Mouse (Mus musculus) T-helper 1 cell (primary cell): ENCODE data around the gene Ndufb3.
"Not testable (repeated sequence)": the region's sequence is repeated elsewhere in the genome, so short reads cannot be mapped to it uniquely, and the experiment has no call there.

ENCODE experiments used
- in situ Hi-C: fragments of 300-600 bp; cut with MboI, MseI; formaldehyde crosslinking; loops from one replicate; pipeline ENCODE4 v1.15.1; 2025; ENCODE audit warnings: high pct_unique_total_duplicates

Ndufb3 gene

DNA sequence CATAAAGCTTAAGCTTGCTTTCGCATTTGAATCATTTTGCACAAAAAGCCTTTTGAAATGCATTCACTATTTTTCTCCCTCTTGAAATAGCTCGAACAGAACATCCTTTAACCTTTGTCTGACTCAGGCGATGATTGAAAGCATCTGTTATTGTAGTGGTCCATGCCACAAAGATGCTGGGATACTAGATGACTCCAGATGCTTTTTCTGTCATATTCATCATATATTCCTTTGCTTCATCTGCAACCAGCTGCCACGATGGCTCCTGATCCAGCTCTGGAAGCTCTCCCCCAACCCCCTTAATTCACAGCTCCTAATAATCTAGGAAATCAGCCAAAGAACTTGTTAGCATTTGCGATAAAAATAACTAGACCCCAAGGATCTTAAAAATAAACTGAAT, 30.9 kb downstream of the Ndufb3 start:
- in situ Hi-C loops: no loop called here

DNA sequence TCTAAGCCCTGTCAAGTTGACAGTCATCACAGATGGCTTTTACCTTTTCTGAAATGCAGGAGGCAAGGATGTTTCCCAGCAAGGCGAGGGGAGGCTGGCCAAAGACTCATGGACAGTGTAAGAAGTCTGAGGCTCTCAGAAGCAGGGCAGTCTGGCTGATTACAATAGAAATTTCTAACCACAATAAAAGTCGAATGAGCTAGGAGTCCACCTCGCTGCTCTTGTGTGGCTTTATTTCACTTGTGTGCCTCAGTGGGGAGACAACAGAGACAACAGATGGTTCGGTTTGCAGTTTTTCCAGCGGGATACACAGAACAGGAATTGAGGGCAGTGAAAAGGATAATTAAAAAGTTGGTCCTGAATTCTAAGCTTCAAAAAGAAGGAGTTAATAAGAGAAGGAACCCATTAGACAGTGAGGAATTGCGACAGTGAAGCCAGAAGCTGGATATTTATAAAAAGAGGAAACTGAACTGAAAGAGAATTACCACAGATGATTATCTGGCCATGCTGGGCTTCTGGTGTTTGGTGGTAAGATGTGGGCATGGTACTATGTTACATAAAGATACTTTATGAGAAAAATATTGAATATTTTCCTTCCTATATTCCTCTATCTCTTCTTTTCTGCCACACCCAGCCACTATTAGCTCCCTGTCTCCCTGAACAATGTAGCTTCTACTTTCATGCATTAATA, 31.9 kb downstream of the Ndufb3 start:
- in situ Hi-C loops: no loop called here

DNA sequence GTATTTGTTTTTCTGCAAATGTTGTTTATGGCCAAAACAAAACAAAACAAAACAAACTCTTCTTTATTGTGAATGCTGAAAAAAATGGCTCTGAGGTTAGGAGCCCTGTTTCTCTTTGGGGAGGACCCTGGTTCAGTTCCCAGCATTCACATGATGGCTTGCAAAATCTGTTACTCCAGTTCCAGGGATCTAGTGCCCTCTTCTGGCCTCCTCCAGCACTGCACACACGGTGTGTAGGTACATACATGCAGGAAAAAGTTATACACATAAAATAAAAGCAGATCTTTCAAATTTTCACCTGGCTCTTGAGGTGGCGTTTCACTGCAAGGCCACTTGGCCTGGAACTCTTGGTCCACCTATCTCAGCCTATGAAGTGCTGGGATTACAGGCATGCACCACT, 32.6 kb downstream of the Ndufb3 start:
- in situ Hi-C loops: no loop called here

DNA sequence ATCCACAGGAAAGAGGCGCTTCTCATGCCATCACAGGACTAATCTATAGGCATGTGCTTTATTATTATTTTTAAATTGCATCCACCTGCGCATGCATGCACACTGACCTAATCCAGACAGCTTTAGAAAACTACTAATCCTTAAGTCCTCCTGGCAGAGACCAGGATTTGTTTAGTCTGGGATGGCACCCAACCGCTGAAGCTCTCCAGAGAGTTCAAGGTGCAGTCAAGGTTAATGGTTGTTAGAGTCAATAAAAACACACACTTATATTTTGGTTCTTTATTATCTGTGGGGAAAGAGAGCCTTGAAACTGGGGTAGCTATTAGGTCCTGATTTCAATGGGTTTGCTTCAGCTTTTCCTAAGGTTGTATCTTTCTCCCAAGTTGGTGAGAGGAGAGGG, 35.1 kb downstream of the Ndufb3 start:
- in situ Hi-C loops: loop anchor here (5.0 kb wide), 1 partner anchor 51 kb away; no protein-coding TSS in a partner anchor

DNA sequence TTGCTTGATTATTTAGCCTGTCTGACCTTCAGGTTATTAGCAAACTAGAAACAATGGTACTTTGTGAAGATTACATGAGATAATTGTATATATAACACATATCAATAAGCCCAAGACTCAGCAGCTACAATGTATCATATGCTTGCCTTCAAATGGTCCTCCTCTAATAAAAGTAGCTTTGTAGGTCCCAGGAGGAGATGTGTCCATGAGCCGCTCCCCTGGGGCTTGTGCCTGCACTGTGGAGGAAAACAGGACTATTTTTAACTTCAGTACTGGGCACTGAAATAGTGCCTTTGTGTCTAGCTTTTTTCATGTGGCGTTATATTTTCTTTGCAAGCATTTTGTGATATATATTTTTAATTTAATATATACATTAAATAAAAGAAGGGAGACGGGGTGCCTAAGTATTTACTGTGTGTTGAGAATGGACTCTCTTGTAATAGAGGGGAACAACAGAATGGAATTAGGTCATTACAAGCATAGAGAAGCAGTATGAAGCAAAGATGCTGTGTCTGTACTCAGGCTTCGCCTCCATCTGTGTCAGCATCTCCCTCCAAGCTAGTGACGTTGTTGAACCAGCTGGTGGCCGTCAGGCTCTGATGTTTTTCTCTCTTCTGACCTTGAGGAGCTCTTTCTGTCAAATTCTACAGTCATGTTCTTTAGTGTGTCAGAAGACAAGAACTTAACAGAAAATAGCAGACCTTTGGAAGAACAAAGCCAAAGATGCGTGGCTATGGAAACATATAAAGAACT, 36.0 kb downstream of the Ndufb3 start:
- in situ Hi-C loops: loop anchor here (5.0 kb wide), 1 partner anchor 50 kb away; no protein-coding TSS in a partner anchor

DNA sequence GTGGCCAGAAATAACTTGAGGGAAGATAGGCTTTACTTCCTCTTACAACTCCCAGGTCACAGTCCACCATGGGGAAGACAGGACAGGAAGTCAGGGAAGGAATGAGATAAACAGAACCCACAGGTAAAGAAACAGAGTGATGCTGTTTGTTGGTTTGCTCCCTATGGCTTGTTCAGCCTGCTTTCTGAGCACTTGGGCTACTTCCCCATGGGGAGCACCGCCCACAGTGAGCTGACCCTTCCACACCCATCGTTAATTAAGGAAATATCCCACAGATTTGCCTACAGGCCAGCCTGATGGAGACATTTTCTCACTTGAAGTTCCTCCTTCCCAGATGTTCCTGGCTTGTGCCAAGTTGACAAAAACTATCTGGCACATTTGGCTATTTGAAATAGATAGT, 42.7 kb downstream of the Ndufb3 start:
- in situ Hi-C loops: not testable (repeated sequence)
